Mouse (Mus musculus) ES-Bruce4 (cell line): Measurements from ENCODE around the gene Diras2.

Experiments
- CTCF ChIP-seq: IDR thresholded peaks from one replicate; pipeline ENCODE4 v1.8.1; 2011; ENCODE audit warnings: low read depth, low read length
- POLR2A ChIP-seq: IDR thresholded peaks from one replicate; pipeline ENCODE4 v1.8.1; 2011; ENCODE audit warnings: low read length; ENCODE audit not compliant: insufficient read depth

DNA sequence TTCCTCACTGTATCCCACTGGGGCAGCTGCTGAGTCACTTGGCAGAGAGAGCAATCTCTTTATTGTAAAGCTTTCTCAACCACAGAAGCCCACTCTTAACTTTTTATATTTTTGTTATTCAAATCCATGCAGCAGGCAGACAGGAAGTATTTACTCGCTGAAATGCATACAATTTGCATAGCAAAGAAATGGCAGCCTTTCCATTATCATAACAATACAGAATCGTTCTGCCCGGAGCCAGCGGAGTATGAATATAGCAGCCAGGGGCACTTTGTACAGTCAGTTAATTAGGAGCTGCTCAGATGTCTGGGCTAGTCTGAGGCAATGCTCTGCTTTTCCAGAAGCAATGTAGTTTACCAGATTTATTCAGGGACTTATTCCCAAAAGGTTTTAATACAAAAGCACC, 31.1 kb upstream of the Diras2 start:
- TF ChIP-seq CTCF: no peak
- no peak for TF ChIP-seq POLR2A
